Mouse (Mus musculus) heart, postnatal 0 days (tissue): ENCODE data around the gene Fam98c.

Experiments used
- CTCF ChIP-seq: IDR thresholded peaks from 2 replicates; pipeline ENCODE4 v1.5.1; 2016; ENCODE audit warnings: antibody characterized with exemption, control low read depth, low read depth
- EP300 ChIP-seq: IDR thresholded peaks from 2 replicates; pipeline ENCODE4 v1.6.1; 2016; ENCODE audit warnings: antibody characterized with exemption, low read depth

DNA sequence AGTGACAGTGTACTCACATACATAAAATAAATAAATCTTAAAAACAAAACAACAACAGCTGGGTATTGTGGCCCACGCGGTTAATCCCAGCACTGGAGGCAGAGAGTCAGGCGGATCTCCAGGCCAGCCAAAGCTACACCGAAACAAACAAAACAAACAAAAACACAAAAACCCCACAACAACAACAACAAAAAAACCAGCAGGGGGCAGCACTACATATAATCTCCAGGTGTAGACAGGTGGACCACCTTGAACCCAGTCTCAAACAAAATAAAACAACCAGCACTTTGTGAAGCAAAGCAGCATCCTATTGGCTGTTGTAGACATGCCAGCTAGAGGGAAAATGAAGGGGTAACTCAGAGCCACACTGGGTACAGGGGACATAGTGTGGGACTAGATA is 22.1 kb upstream of the Fam98c start:
- TF ChIP-seq CTCF (no peak), EP300 (no peak)
